Mouse (Mus musculus) C2C12 (cell line): ENCODE results near the gene Yars2. TPM values are rescaled to one million over a fixed set of nuclear protein-coding genes. Genes with fewer than 3 reads are reported as not detected.
A peak's percentile ranks its signal among the peaks of the same experiment; 100 is the strongest.
"Not testable (repeated sequence)": the region's sequence is repeated elsewhere in the genome, so short reads cannot be mapped to it uniquely, and the experiment has no call there.

Source experiments
- H3K27me3 ChIP-seq: one replicate; pipeline ENCODE4 v1.6.1; 2011; ENCODE audit not compliant: control insufficient read depth, insufficient read depth, insufficient read length
- H3K36me3 ChIP-seq: one replicate; pipeline ENCODE4 v1.6.1; 2011; ENCODE audit not compliant: control insufficient read depth, insufficient read depth
- H3K4me3 ChIP-seq: one replicate; pipeline ENCODE4 v1.5.1; 2011; ENCODE audit warnings: mild to moderate bottlenecking, control low read depth; ENCODE audit not compliant: poor library complexity, insufficient read depth, severe bottlenecking
- H3K79me2 ChIP-seq: one replicate; pipeline ENCODE4 v1.6.1; 2011; ENCODE audit not compliant: control insufficient read depth, insufficient read depth
- H3K79me3 ChIP-seq: one replicate; pipeline ENCODE4 v1.6.1; 2011; ENCODE audit warnings: low read depth, control low read depth
- H3ac ChIP-seq: one replicate; pipeline ENCODE3; 2011; ENCODE audit warnings: low read depth; ENCODE audit not compliant: control insufficient read depth, insufficient read length
- CEBPB ChIP-seq: IDR thresholded peaks from one replicate; pipeline ENCODE4 v1.6.1; 2011; ENCODE audit warnings: low read depth, mild to moderate bottlenecking, control low read depth, moderate library complexity
- CTCF ChIP-seq: IDR thresholded peaks from one replicate; pipeline ENCODE4 v1.5.1; 2011; ENCODE audit not compliant: control insufficient read depth, insufficient read depth, insufficient read length
- FOSL1 ChIP-seq: IDR thresholded peaks from one replicate; pipeline ENCODE4 v1.8.0; 2011; ENCODE audit warnings: mild to moderate bottlenecking, low read length; ENCODE audit not compliant: poor library complexity, insufficient read depth, severe bottlenecking
- MAX ChIP-seq: IDR thresholded peaks from one replicate; pipeline ENCODE4 v1.6.1; 2011; ENCODE audit warnings: mild to moderate bottlenecking, control low read depth
- MYOD1 ChIP-seq: IDR thresholded peaks from one replicate; pipeline ENCODE4 v1.6.1; 2011; ENCODE audit warnings: low read depth; ENCODE audit not compliant: control insufficient read depth, insufficient read length
- MYOG ChIP-seq: IDR thresholded peaks from one replicate; pipeline ENCODE4 v1.6.1; 2011; ENCODE audit not compliant: control insufficient read depth, insufficient read length; ENCODE audit errors: extremely low read depth
- USF1 ChIP-seq: IDR thresholded peaks from one replicate; pipeline ENCODE4 v1.6.1; 2011; ENCODE audit warnings: low read depth, mild to moderate bottlenecking, control low read depth, moderate library complexity
- polyA plus RNA-seq: library from polyadenylated mRNA; unstranded; fragments of >200 nt; fragmentation: generic; extraction: Trizol; gene quantifications from one replicate; pipeline ENCODE4 v1.2.1, GENCODE M21; 2012; ENCODE audit warnings: missing spikeins

Gene Yars2
- polyA plus RNA-seq, 1 experiment: 27.9 TPM

GRCm38 (mm10) chr16:16303888-16304287 lies 1.1 kb downstream of the Yars2 start:
- Histone ChIP-seq H3K79me2 (peaks cover 32% of the 10 kb centered on the region), H3ac (peak overlapping the region; percentile 85)

GRCm38 (mm10) chr16:16311319-16311718 lies 8.6 kb downstream of the Yars2 start:
- no peaks in the 10 kb centered on the region for H3K27me3 ChIP-seq
- H3K4me3 ChIP-seq: no peak overlapping the region
- no peaks in the 10 kb centered on the region for H3K79me3 ChIP-seq
- peaks cover 85% of the 10 kb centered on the region for H3K36me3 ChIP-seq
- no peaks in the 10 kb centered on the region for H3K79me2 ChIP-seq
- TF ChIP-seq CEBPB: no peak
- no peak for TF ChIP-seq FOSL1
- TF ChIP-seq CTCF: no peak
- no peak for TF ChIP-seq MYOG
- H3ac ChIP-seq: no peak overlapping the region

More at GRCm38 (mm10) chr16:16303888-16304287, 1.1 kb downstream of the Yars2 start:
- H3K27me3 ChIP-seq: no peaks in the 10 kb centered on the region
- H3K4me3 ChIP-seq: peak overlapping the region; percentile 81
- H3K79me3 ChIP-seq: peaks cover 20% of the 10 kb centered on the region
- peaks cover 36% of the 10 kb centered on the region for H3K36me3 ChIP-seq
- TF ChIP-seq CTCF: no peak
- no peak for TF ChIP-seq MYOD1
- no peak for TF ChIP-seq MAX
- no peak for TF ChIP-seq CEBPB
- no peak for TF ChIP-seq MYOG
- no peak for TF ChIP-seq USF1
- TF ChIP-seq FOSL1: no peak

DNA sequence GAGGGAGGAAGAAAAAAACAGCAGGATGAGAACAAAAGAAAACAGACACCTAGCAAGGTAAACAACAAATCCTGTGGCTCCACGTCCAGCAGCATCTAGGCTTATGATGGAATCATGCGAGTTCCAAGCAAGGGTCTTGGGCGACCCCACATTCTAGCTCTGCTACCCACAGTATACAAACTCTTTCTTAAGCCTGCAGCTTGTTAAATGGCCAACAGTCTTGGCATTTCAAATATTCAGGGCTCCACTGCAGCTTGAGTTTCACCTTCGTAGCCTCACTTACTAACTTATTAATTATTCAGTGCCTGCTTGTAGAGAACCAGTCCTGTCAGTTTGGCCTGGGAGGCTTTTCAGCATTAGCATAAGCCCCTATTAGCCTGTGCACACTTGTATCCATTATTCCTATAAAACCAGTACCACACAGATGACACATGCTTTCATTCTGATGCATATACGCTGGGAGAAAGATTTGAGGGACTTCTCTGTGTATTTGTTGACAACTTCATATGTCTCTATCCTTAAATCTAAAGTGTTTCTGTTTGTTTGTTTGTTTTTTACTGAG lies 23.1 kb downstream of the Yars2 start:
- H3K36me3 ChIP-seq: peaks cover 78% of the 10 kb centered on the region

GRCm38 (mm10) chr16:16346420-16346819 lies 43.7 kb downstream of the Yars2 start:
- no peak overlapping the region for H3ac ChIP-seq
- H3K79me3 ChIP-seq: peaks cover 58% of the 10 kb centered on the region
- H3K79me2 ChIP-seq: peaks cover 84% of the 10 kb centered on the region
- no peak for TF ChIP-seq CTCF
- TF ChIP-seq MYOD1: no peak
- TF ChIP-seq MAX: no peak
- no peak for TF ChIP-seq CEBPB
- no peak for TF ChIP-seq USF1
- TF ChIP-seq MYOG: no peak
- no peaks in the 10 kb centered on the region for H3K27me3 ChIP-seq
- H3K4me3 ChIP-seq: no peak overlapping the region
- H3K36me3 ChIP-seq: peaks cover 25% of the 10 kb centered on the region

More for the DNA sequence above, 23.1 kb downstream of the Yars2 start:
- Histone ChIP-seq H3ac (no peak overlapping the region), H3K79me3 (no peaks in the 10 kb centered on the region), H3K27me3 (no peaks in the 10 kb centered on the region), H3K79me2 (no peaks in the 10 kb centered on the region), H3K4me3 (no peak overlapping the region)
- TF ChIP-seq CTCF (no peak), USF1 (no peak), FOSL1 (no peak), CEBPB (no peak), MAX (no peak), MYOG (no peak), MYOD1 (no peak)

GRCm38 (mm10) chr16:16357908-16358307 lies 55.1 kb downstream of the Yars2 start:
- H3K79me3 ChIP-seq: peaks cover 54% of the 10 kb centered on the region
- H3K4me3 ChIP-seq: peak overlapping the region; percentile 75
- H3ac ChIP-seq: peak overlapping the region; percentile 97
- peaks cover 6% of the 10 kb centered on the region for H3K36me3 ChIP-seq
- H3K79me2 ChIP-seq: peaks cover 59% of the 10 kb centered on the region
- no peaks in the 10 kb centered on the region for H3K27me3 ChIP-seq
- TF ChIP-seq USF1 (no peak), CTCF (no peak), MYOD1 (no peak), CEBPB (no peak), MYOG (no peak), MAX (no peak), FOSL1 (no peak)

DNA sequence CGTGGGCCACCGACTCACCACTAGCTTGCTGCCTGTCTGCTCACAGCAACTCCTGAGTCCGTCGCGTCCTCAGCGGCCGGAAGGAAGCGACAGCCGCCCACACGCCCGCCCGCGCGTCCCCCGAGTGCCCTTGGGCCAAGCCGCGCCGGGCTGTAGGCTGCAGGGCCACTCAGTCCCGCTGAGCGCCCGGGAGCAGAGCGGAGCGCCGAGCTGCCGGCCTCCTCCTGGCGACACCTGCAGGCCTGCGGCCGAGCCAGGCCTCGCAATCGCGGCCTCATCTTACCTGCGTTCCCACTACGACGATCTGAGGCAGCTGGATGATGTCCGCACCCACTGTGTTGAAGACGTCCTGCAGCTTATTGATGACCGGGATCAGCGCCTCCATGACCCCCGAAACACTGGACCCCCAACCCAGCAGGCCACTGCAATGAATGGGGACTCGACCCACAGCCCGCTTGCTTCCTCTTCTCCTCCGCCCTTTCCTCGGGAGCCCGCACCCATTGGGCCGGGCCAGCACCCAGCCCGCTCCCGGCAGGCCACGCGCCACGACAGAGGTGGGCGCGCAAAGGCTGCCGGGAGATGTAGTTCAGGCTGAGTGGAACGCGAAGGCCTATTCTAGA lies 55.8 kb downstream of the Yars2 start, which contains the start of gene Dnm1l:
TSS of gene Dnm1l (minus strand) at position 479 of the 620 bp plus-strand sequence.
- no peak for TF ChIP-seq MYOG
- no peak for TF ChIP-seq USF1
- TF ChIP-seq MAX: peak; percentile 13
- peak; percentile 10 for TF ChIP-seq CTCF
- no peak for TF ChIP-seq CEBPB
- TF ChIP-seq FOSL1: no peak
- no peak for TF ChIP-seq MYOD1
- peaks cover 48% of the 10 kb centered on the region for H3K79me3 ChIP-seq
- H3K4me3 ChIP-seq: peak within 1 kb of the TSS; percentile 75
- H3K36me3 ChIP-seq: peaks cover under 1% of the 10 kb centered on the region
- peaks cover 52% of the 10 kb centered on the region for H3K79me2 ChIP-seq
- H3K27me3 ChIP-seq: no peaks in the 10 kb centered on the region
- peak within 1 kb of the TSS; percentile 97 for H3ac ChIP-seq

GRCm38 (mm10) chr16:16359101-16359482 lies 56.3 kb downstream of the Yars2 start:
- not testable (repeated sequence) for H3ac ChIP-seq, H3K27me3 ChIP-seq, H3K36me3 ChIP-seq
- H3K79me2 ChIP-seq: peaks cover 47% of the 10 kb centered on the region
- H3K4me3 ChIP-seq: peak overlapping the region; percentile 75
- peaks cover 43% of the 10 kb centered on the region for H3K79me3 ChIP-seq
